Mouse (Mus musculus): ENCODE data around the gene Rhobtb1.

Rhobtb1 gene

DNA sequence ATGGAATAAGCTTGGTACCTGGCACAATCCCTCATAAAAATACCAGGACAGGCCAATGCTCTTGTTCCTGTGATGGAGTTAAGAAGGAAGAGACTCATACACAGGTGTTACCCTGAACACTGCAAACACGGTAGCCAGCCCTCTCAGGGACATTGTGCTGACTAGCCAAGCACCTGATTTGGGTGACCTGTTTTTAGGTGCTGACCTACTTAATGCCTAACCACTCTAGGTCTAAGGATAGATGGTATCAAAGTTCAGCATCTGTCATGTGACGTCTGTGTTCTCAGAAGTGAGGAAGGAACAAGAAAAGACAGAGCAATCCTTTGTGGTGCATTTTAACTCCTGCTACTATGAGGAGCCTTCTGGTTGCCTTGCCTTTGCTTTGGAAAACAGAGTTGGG, 9.6 kb downstream of the Rhobtb1 start:
- POLR2A ChIA-PET = no interaction called here
- CTCF ChIA-PET = no interaction called here

DNA sequence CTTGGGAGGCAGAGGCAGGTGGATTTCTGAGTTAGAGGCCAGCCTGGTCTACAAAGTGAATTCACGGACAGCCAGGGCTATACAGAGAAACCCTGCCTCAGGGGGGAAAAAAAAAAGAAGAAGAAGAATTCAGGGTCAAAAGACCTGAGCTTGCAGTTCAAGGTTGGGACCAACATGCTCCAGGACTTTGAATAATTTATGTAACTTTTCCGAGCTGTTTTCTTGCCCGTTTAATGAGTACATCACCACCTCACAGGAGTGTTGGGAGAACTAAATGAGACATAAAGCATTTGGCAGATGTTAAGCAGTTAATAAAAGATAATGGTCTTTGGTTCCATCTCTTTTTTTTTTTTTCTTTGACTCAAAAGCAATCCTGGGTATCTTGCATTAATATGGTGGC, 10.3 kb downstream of the Rhobtb1 start:
- CTCF ChIA-PET = interaction anchor here in 1 of 4 experiments (0.6 kb wide), 1 partner anchor 15 kb away, joined by 3 read pairs; no protein-coding TSS in a partner anchor

GRCm38 (mm10) chr10:69162577-69162976, 11.3 kb downstream of the Rhobtb1 start:
- ChIA-PET CTCF (no interaction called here), POLR2A (interaction anchor here in 1 of 4 experiments (0.7 kb wide), 1 partner anchor 208 kb away, joined by 3 read pairs; no protein-coding TSS in a partner anchor)

More for the DNA sequence above, 10.3 kb downstream of the Rhobtb1 start:
- POLR2A ChIA-PET = no interaction called here

- ChIA-PET CTCF (no interaction called here), POLR2A (interaction anchor here in 1 of 4 experiments (0.7 kb wide), 1 partner anchor 15 kb away, joined by 3 read pairs; no protein-coding TSS in a partner anchor)
Measured at GRCm38 (mm10) chr10:69163216-69163615, 12.0 kb downstream of the Rhobtb1 start.

GRCm38 (mm10) chr10:69165125-69165524, 13.9 kb downstream of the Rhobtb1 start:
- CTCF ChIA-PET = interaction anchor here in 3 of 4 experiments (0.7 to 1.3 kb wide), 8 partner anchors 15 to 862 kb away, joined by 3 to 7 read pairs (median 4); no protein-coding TSS in a partner anchor
- POLR2A ChIA-PET = interaction anchor here in 1 of 4 experiments (0.6 kb wide), 1 partner anchor 10 kb away, joined by 3 read pairs; no protein-coding TSS in a partner anchor

GRCm38 (mm10) chr10:69165847-69166246, 14.6 kb downstream of the Rhobtb1 start:
- ChIA-PET POLR2A (interaction anchor here in 1 of 4 experiments (1.6 kb wide), 1 partner anchor 8 kb away, joined by 6 read pairs; no protein-coding TSS in a partner anchor), CTCF (interaction anchor here in 3 of 4 experiments (0.7 to 1.3 kb wide), 8 partner anchors 16 to 863 kb away, joined by 3 to 7 read pairs (median 4); no protein-coding TSS in a partner anchor)

DNA sequence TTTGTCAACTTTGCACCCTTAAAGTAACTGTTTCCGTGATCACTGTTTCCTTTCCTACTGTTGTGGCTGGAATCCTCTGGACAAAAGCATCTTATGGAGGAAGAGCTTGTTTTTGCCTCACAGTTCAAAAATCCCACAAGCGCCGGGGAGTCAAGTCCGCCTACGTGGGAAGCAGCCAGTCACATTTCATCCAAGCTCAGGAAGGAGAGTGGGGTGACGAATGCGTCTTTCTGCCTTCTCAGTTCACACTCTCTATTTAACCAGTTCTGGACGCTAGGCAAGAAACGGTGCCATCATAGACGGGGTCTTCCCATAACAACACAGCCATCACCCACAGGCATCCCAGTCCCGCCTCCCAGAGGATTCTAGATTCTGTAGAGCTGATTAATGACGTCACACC, 15.3 kb downstream of the Rhobtb1 start:
- CTCF ChIA-PET = interaction anchor here (0.6 to 1.3 kb wide), 8 partner anchors 15 to 500 kb away, joined by 3 to 8 read pairs (median 4); no protein-coding TSS in a partner anchor
- POLR2A ChIA-PET = interaction anchor here in 3 of 4 experiments (0.6 to 1.6 kb wide), 3 partner anchors 9 to 210 kb away, joined by 3 to 6 read pairs (median 5); no protein-coding TSS in a partner anchor

DNA sequence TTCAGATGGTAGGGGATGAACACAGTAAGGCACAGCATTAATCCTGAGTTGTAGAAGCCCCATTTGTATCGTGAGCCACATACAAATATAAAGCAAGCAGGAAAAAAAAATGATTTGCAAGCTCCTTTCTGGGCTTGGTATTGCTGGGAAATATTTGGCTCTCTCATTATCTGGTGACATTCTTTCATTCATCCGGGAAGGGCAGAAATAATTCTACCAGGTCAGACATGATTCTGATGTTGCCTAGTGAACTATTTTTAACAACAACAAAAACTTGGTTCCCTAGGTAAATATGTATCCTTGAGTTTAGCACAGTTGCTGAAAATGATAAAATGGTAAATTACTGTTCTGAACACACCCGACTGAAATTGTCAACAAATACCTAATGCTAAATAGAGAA, 21.2 kb downstream of the Rhobtb1 start:
- POLR2A ChIA-PET = no interaction called here
- CTCF ChIA-PET = no interaction called here

GRCm38 (mm10) chr10:69176116-69176515, 24.9 kb downstream of the Rhobtb1 start:
- ChIA-PET CTCF (no interaction called here), POLR2A (interaction anchor here in 1 of 4 experiments (0.5 to 0.6 kb wide), 2 partner anchors 145 to 171 kb away, joined by 3 to 5 read pairs; no protein-coding TSS in a partner anchor)

- ChIA-PET POLR2A (no interaction called here), CTCF (interaction anchor here in 1 of 4 experiments (1.3 kb wide), 1 partner anchor 277 kb away, joined by 3 read pairs; no protein-coding TSS in a partner anchor)
Measured at GRCm38 (mm10) chr10:69179341-69179740, 28.1 kb downstream of the Rhobtb1 start.

- ChIA-PET CTCF (interaction anchor here in 1 of 4 experiments (0.6 kb wide), 1 partner anchor 14 kb away, joined by 3 read pairs; no protein-coding TSS in a partner anchor), POLR2A (no interaction called here)
Measured at GRCm38 (mm10) chr10:69180997-69181396, 29.8 kb downstream of the Rhobtb1 start.

DNA sequence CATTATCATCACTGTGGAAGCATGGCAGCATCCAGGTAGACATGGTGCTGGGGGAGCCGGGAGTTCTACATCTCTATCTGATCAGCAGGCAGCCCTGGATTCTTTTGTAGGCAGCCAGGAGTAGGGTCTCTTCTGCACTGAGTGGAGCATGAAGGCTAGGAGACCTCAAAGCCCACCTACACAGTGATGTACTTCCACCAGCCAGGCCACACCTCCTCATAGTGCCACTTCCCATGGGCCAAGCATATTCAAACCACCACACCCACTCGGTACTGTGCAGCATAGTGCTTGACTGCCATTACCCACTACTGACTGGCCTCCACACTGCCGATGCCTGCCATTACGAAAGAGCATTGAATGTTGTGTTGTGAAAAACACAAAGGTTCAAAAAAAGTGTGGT, 33.7 kb downstream of the Rhobtb1 start:
- CTCF ChIA-PET = interaction anchor here in 1 of 4 experiments (0.7 kb wide), 1 partner anchor 475 kb away, joined by 6 read pairs; no protein-coding TSS in a partner anchor
- POLR2A ChIA-PET = no interaction called here

DNA sequence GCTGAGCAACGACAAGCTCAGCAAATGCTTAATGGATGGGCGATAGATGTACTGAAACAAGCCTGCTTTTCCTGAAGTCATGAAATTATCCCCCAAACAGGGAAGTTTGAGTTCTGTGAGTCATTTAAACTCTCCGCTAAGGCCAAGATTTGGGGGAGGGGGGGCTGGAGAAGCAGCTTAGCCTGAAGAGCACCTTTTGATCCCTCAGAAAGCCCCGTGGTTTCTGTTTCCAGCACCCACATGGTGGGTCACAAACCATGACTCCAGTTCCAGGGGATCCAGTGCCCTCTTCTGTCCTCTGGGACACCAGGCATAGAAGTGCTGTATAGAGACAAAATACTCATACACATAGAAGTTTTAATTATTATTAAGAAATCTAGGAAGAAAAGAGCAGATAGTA, 34.2 kb downstream of the Rhobtb1 start:
- ChIA-PET POLR2A (no interaction called here), CTCF (interaction anchor here in 3 of 4 experiments (0.5 to 2.4 kb wide), 7 partner anchors 19 to 1629 kb away, joined by 4 to 8 read pairs (median 4); no protein-coding TSS in a partner anchor)

GRCm38 (mm10) chr10:69185894-69186893, 35.0 kb downstream of the Rhobtb1 start:
- POLR2A ChIA-PET = no interaction called here
- CTCF ChIA-PET = interaction anchor here in 3 of 4 experiments (0.5 to 2.4 kb wide), 12 partner anchors 19 to 1628 kb away, joined by 3 to 8 read pairs (median 4); no protein-coding TSS in a partner anchor

DNA sequence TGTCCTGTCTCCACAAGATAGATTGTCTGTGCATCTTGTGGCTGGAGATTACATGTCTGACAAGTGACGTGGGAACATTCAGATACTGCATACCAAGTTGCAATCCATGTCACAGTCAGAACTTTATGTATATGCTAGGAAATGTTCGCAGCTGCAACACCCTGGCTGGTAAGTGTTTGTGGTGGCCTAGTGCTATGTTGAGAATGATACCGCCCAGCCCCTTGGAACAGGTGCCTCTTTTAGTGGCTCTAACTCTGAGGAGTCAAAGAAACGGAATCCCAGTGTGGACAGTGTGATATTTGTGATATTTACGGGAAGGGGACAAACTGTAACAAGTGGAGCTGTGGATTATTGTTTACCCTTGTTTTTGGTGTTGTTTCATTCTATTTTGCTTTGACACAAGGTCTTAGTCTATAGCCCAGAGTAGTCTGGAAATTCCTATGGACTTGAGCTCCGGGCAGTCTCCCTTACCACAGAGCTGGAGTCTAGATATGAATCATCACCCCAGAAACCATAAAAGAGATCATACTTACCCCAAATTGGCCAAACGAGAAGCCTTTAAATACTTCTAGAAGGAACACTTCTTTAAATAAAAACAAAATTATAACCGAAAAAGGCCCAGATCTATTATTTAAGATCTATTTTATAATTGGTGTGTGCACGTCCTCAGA, 36.7 kb downstream of the Rhobtb1 start:
- POLR2A ChIA-PET = no interaction called here
- CTCF ChIA-PET = interaction anchor here in 2 of 4 experiments (1.0 to 2.4 kb wide), 3 partner anchors 119 to 180 kb away, joined by 3 to 8 read pairs (median 3); no protein-coding TSS in a partner anchor

DNA sequence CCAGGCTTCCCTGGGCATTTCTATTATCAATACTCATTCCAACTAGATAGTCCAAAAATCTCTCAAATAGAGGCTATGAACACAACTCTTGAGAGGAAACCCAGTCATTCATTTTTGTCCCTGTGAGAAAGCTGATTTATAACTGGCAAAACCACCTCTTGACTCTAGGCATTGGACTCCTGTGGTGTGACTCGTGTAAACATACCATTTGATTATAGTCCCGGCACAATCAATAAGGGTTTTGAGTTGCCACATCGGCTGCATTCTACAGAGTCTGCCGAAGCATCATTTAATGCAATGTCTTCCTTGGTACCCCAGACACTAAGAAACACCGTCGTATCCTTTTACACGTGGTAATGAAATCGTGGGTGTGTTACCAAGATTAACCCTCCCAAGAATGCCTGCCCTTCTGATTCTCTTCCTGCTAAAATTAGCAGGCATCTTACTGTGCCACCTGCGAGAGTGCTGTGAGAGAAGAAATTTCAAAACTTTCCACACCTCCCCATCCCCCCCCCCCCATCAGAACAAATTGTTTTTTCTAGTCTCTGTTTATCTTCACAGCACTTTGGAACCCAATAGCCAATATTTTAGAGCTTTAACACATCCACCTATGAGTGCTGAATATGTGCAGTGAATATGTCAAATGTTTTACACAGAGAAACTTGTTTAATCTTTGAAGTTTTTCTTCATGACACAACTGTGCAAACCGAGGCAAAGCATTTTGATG, 39.4 kb downstream of the Rhobtb1 start:
- POLR2A ChIA-PET = interaction anchor here in 1 of 4 experiments (0.9 kb wide), 1 partner anchor 272 kb away, joined by 3 read pairs; no protein-coding TSS in a partner anchor
- CTCF ChIA-PET = interaction anchor here in 1 of 4 experiments (2.0 kb wide), 1 partner anchor 116 kb away, joined by 10 read pairs; no protein-coding TSS in a partner anchor

GRCm38 (mm10) chr10:69192266-69192665, 41.0 kb downstream of the Rhobtb1 start:
- ChIA-PET POLR2A (interaction anchor here in 2 of 4 experiments (0.6 to 0.7 kb wide), 2 partner anchors 1055 to 1911 kb away, joined by 3 read pairs; no protein-coding TSS in a partner anchor), CTCF (no interaction called here)

GRCm38 (mm10) chr10:69193721-69194120, 42.5 kb downstream of the Rhobtb1 start:
- POLR2A ChIA-PET = no interaction called here
- CTCF ChIA-PET = no interaction called here
